Mouse (Mus musculus) midbrain, embryonic 12.5 days (tissue): Measurements from ENCODE around the gene Alcam. TPM values are rescaled to one million over a fixed set of nuclear protein-coding genes. Genes with fewer than 3 reads are reported as not detected.
A peak's percentile ranks its signal among the peaks of the same experiment; 100 is the strongest.

ENCODE experiments used
- ATAC-seq: fragments of 200-750 bp; cut with Nextera tagmentation; 2 replicates; pipeline ENCODE4 v1.8.0; 2017; ENCODE audit warnings: low read depth, moderate TSS enrichment, moderate library complexity; ENCODE audit not compliant: low FRiP score
- H3K27ac ChIP-seq: fragments of 300-500 bp; sonication (generic); replicated peaks from 2 replicates; pipeline ENCODE4 v1.5.1; 2016; ENCODE audit warnings: mild to moderate bottlenecking
- H3K27me3 ChIP-seq: fragments of 300-500 bp; sonication (generic); 2 replicates; pipeline ENCODE4 v1.6.1; 2016; ENCODE audit warnings: mild to moderate bottlenecking
- H3K36me3 ChIP-seq: fragments of 300-500 bp; sonication (generic); 2 replicates; pipeline ENCODE4 v1.6.1; 2016
- H3K4me1 ChIP-seq: fragments of 300-500 bp; sonication (generic); 2 replicates; pipeline ENCODE4 v1.6.1; 2016
- H3K4me2 ChIP-seq: fragments of 300-500 bp; sonication (generic); replicated peaks from 2 replicates; pipeline ENCODE4 v1.6.1; 2016; ENCODE audit warnings: mild to moderate bottlenecking, moderate library complexity
- H3K4me3 ChIP-seq: fragments of 300-500 bp; sonication (generic); 2 replicates; pipeline ENCODE4 v1.5.1; 2016; ENCODE audit warnings: mild to moderate bottlenecking
- H3K9ac ChIP-seq: fragments of 300-500 bp; sonication (generic); replicated peaks from 2 replicates; pipeline ENCODE4 v1.6.1; 2016; ENCODE audit warnings: mild to moderate bottlenecking, moderate library complexity
- H3K9me3 ChIP-seq: fragments of 300-500 bp; sonication (generic); 2 replicates; pipeline ENCODE4 v1.6.1; 2016; ENCODE audit warnings: mild to moderate bottlenecking
- WGBS: fragments of 180-500 bp; shearing (Covaris S2); methylation state at CpG from one replicate; pipeline ENCODE4 v1.1.7; 2016; 5-methylcytosine and 5-hydroxymethylcytosine counted together
- polyA plus RNA-seq: library from polyadenylated mRNA; unstranded; fragments of >200 nt; fragmentation: Nextera tagmentation; extraction: Ambion mirVana; gene quantifications from 2 replicates; pipeline ENCODE4 v1.2.1, GENCODE M21; 2016

Alcam gene
- 22.5 and 37.7 TPM in 2 replicates for polyA plus RNA-seq

DNA sequence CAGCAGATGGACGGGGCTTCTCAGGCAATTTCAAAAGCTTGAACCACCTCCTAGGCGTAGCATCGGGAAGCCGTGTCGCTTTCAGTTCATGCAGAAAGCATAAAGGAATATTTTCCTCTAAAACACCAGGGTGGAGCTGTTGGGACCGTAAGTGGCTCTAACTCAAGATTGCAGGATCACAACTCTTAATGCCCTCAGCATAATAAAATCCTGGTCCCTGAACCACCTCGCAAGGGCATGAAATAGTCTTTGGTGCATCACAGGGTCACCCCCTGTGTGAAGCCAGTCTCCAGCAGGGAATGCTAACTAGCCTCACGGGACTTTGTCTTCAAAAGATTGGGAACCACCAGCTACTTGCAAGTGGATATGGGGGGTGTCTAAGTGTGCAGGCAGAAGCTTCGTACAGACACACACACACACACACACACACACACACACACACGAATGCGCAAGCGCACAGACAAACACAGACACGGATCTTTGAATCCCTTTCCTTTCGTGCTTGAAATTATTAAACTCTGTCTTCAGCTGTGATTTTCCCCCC lies at the start of gene Alcam:
Gene Alcam (minus strand): TSS at position 104 of the 544 bp plus-strand sequence.
- Histone ChIP-seq H3K9me3 (no peaks in the 10 kb centered on the region), H3K4me1 (peaks cover 34% of the 10 kb centered on the region), H3K27me3 (peaks cover 25% of the 10 kb centered on the region), H3K4me3 (peak within 1 kb of the TSS; percentile 53), H3K27ac (peak within 1 kb of the TSS; percentile 60), H3K4me2 (peak within 1 kb of the TSS; percentile 73), H3K36me3 (no peaks in the 10 kb centered on the region), H3K9ac (peak within 1 kb of the TSS; percentile 51)
- no peak for ATAC-seq
- WGBS, result under 1% methylated on average over 14 of the region's 14 CpGs

DNA sequence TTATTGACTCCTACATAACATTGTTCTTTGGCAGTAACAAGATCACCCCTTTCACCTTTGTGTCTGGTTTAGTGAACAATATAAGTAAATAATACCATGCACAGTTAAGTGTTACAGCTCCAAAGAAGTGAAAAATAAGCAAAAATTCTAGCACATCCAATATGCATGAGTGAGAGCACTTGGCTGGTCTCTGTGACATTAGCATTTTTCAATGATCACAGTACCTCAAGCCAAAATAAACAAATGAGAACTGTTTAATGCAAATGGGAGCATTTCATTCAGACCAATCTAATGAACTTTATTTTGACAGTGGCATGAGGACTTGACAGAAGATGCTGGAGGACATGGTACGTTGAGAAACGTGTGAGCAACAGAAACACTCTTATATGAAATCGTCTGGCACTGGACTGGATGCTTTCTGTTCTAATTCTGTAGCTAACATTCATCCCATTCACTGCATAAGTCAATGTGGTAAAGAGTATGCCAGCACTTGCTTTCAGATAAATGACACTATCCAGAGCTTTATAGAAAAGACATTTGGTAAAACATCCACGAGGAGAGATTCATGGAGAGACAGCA lies 45.0 kb upstream of the Alcam start:
- Histone ChIP-seq H3K36me3 (no peaks in the 10 kb centered on the region), H3K27me3 (no peaks in the 10 kb centered on the region), H3K27ac (no peak overlapping the region), H3K4me2 (no peak overlapping the region), H3K9ac (no peak overlapping the region), H3K4me1 (no peaks in the 10 kb centered on the region), H3K9me3 (no peaks in the 10 kb centered on the region), H3K4me3 (no peak overlapping the region)
- no peak for ATAC-seq
- 86% methylated on average over 4 of the region's 4 CpGs for WGBS

DNA sequence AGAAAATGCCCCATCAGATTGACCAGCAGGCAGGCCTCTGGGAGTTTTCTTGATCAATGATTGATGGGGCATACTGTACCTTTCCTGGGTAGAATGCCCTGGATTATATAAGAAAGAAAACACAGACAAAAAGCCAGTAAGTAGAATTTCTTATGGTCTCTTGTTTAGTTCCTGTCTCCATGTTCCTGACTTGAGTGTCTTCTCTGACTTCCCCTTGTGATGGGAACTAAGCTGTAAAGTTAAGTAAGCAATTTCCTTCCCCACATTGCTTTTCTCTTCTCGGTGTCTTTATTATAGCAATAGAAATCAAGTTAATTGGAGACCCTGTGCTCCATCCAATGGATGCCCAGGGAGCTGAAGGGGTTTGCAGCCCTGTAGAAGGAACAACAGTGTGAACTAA lies 36.7 kb upstream of the Alcam start:
- Histone ChIP-seq H3K27me3 (no peaks in the 10 kb centered on the region), H3K4me2 (no peak overlapping the region), H3K4me3 (no peak overlapping the region), H3K9me3 (no peaks in the 10 kb centered on the region), H3K4me1 (no peaks in the 10 kb centered on the region), H3K36me3 (no peaks in the 10 kb centered on the region), H3K9ac (no peak overlapping the region), H3K27ac (no peak overlapping the region)
- WGBS, result 85% methylated on average over 1 of the region's 1 CpGs
- no peak for ATAC-seq

DNA sequence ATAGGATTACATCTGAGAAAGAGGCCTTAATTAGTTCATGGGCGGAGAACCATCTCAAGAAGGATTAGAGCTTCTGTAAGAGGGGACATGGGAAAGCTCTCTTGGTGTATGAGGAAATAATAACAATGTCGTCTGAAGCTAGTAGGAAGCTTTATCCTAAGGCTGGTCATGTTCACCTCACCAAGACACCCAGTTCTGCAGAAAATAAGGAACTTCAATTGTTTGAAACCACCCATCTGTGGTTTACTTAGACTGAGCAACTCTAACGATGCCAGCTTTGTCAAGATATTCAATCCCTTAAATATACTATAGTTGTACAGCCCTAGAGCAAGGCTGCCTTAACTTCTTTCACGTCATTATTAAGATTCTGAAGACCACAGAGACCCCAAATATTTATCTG lies 20.4 kb upstream of the Alcam start:
- no peak for ATAC-seq
- Histone ChIP-seq H3K9me3 (no peaks in the 10 kb centered on the region), H3K4me2 (no peak overlapping the region), H3K9ac (no peak overlapping the region), H3K4me1 (no peaks in the 10 kb centered on the region), H3K36me3 (no peaks in the 10 kb centered on the region), H3K27me3 (no peaks in the 10 kb centered on the region), H3K4me3 (no peak overlapping the region), H3K27ac (no peak overlapping the region)
- 75% methylated on average over 4 of the region's 4 CpGs for WGBS

DNA sequence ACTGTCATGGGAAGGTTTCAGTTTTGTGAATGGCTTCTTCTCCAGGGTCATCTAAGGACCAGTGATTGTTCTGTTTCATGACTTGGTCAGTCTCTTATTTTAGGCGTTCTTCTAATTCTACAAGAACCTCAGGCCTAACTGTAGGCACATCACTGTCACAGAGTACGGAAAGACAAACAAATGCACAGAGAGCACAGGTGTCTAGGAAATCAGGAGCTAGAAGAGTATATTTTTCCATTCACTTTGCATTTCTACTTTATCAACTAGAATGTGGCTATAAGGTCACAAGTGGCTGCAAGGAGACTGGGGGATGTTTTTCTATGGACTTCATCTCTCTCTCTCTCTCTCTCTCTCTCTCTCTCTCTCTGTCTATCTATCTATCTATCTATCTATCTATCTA lies 19.2 kb upstream of the Alcam start:
- ATAC-seq, result no peak
- Histone ChIP-seq H3K27ac (no peak overlapping the region), H3K27me3 (no peaks in the 10 kb centered on the region), H3K36me3 (no peaks in the 10 kb centered on the region), H3K9ac (no peak overlapping the region), H3K9me3 (no peaks in the 10 kb centered on the region), H3K4me1 (no peaks in the 10 kb centered on the region), H3K4me3 (no peak overlapping the region), H3K4me2 (no peak overlapping the region)
- WGBS, result 90% methylated on average over 2 of the region's 2 CpGs

DNA sequence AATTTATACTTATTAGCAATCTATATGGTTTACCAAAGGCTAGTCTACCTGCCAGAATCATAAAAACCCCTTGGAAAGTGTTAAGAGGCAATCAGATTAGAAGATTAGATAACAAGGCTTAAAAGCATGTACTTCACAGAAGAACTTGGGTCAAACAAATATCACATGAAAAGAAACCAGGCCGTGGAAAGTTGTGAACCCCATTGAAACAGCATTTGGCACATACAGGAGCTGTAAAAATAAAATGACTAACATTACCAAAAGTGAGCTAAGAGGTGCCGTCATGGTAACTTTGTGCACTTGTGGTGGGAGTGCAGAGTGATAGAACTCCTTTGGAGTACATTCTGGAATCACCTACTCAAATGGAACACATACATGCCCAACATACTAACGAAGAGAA lies 18.8 kb upstream of the Alcam start:
- no peak overlapping the region for H3K9ac ChIP-seq
- no peaks in the 10 kb centered on the region for H3K9me3 ChIP-seq
- no peak overlapping the region for H3K4me3 ChIP-seq
- no peaks in the 10 kb centered on the region for H3K27me3 ChIP-seq
- no peaks in the 10 kb centered on the region for H3K4me1 ChIP-seq
- H3K4me2 ChIP-seq, result no peak overlapping the region
- no peak for ATAC-seq
- no peak overlapping the region for H3K27ac ChIP-seq
- no peaks in the 10 kb centered on the region for H3K36me3 ChIP-seq
- WGBS, result 90% methylated on average over 3 of the region's 3 CpGs

DNA sequence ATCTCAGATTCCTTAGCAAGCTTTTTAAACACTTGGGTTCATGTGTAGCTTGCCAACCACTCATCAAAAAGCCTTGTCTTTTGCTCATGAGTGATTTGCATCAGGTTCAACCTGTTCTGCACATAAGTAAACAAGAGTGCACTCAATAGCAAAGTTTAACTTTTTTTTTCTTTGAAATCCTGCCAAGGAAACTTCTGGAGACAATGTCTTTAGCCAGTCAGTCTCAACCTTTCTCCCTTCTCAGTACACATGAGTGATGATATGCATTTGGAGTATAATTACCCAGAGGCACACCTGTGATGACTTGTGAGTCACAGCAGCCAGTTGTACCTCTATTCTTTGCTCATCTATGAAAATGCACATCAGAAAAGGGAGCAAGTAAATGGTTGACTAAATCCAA lies 18.2 kb upstream of the Alcam start:
- no peak overlapping the region for H3K27ac ChIP-seq
- no peak overlapping the region for H3K9ac ChIP-seq
- no peaks in the 10 kb centered on the region for H3K9me3 ChIP-seq
- H3K36me3 ChIP-seq, result no peaks in the 10 kb centered on the region
- H3K27me3 ChIP-seq, result no peaks in the 10 kb centered on the region
- no peak for ATAC-seq
- no peak overlapping the region for H3K4me2 ChIP-seq
- no peak overlapping the region for H3K4me3 ChIP-seq
- no peaks in the 10 kb centered on the region for H3K4me1 ChIP-seq

DNA sequence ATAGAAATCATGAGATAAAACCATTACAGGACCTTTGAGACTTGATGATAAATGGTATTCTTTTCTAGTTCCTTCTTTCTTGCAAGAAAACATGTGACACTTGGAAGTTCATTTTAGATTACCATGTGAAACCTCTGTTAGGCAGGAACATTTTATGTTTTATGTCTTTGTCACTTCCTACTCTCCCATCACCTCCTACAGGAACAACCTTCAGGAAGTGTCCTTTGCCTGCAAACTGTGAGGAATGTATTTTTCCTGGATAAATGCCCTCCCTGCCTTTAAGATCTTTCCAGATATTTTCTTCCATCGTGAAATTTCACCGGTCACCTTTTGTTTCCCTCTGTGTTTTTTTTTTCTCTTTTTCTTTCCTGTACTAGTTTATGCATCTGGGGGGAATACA lies 17.0 kb upstream of the Alcam start:
- Histone ChIP-seq H3K36me3 (no peaks in the 10 kb centered on the region), H3K9ac (no peak overlapping the region), H3K27ac (no peak overlapping the region), H3K4me1 (no peaks in the 10 kb centered on the region), H3K27me3 (no peaks in the 10 kb centered on the region), H3K4me3 (no peak overlapping the region), H3K4me2 (no peak overlapping the region), H3K9me3 (no peaks in the 10 kb centered on the region)
- ATAC-seq, result no peak
- WGBS, result 95% methylated on average over 2 of the region's 2 CpGs

DNA sequence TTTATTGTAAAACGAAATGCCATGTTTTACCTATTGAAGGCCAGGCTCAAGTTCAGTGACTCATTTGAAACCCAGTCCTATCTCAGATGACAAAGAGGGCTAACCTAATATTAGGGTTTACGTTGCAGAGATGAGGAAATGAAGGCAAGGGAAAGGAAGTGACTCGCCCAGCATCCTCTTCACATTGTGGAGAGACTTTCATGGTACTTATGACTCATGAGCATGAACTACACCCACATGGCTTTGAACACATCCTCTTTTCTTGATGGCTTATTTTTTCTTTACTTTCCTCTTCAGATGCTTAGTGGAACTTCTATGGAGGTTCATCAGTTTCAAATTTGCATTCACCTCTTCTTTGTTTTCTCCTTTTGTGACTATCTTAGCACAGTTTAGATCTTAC lies 16.4 kb upstream of the Alcam start:
- Histone ChIP-seq H3K9me3 (no peaks in the 10 kb centered on the region), H3K27ac (no peak overlapping the region), H3K36me3 (no peaks in the 10 kb centered on the region), H3K4me1 (no peaks in the 10 kb centered on the region), H3K9ac (no peak overlapping the region), H3K4me3 (no peak overlapping the region), H3K4me2 (no peak overlapping the region), H3K27me3 (no peaks in the 10 kb centered on the region)
- WGBS, result 89% methylated on average over 3 of the region's 3 CpGs
- ATAC-seq, result no peak

DNA sequence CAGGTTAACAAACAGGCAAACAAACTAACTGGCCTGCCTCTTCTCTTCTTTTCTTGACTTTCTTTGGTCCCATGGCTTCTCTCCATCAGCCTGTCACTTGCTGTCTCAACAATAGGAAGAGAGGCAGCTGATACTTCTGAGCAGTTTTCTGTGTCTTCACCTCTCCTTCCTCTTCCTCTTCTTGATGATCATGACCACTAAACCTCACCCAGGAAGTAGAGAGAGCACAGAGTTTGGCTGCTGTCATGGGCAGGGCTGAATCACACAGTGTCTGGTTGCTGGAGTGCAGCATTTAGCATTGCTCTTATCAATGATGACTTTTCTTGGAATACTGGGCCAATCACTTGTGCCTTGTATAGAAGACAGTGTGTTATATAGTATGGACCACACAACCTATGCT lies 14.6 kb upstream of the Alcam start:
- Histone ChIP-seq H3K27me3 (no peaks in the 10 kb centered on the region), H3K4me1 (no peaks in the 10 kb centered on the region), H3K4me3 (no peak overlapping the region), H3K36me3 (no peaks in the 10 kb centered on the region), H3K9me3 (no peaks in the 10 kb centered on the region), H3K4me2 (no peak overlapping the region), H3K27ac (no peak overlapping the region), H3K9ac (no peak overlapping the region)
- no peak for ATAC-seq

DNA sequence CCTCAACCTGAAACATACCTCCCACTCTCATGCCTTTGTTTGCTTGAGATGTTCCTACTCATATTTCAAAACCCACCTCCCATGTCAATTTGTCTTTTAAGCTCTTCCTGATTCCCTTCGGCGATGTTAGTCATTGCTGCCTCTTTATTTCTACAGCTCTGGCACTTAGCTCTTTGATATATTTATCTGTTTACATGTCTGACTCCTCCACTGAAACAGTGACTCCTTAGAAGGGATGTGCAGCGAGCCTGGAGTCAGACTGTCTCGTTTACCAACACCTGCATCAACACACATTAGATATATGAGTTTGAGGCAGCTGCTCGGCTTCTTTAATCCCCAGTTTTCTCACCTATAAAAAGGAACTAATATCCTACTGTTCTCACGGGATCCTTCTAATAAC lies 12.9 kb upstream of the Alcam start:
- 84% methylated on average over 6 of the region's 6 CpGs for WGBS
- H3K4me2 ChIP-seq, result no peak overlapping the region
- no peaks in the 10 kb centered on the region for H3K9me3 ChIP-seq
- no peaks in the 10 kb centered on the region for H3K36me3 ChIP-seq
- H3K27me3 ChIP-seq, result no peaks in the 10 kb centered on the region
- H3K27ac ChIP-seq, result no peak overlapping the region
- ATAC-seq, result no peak
- no peaks in the 10 kb centered on the region for H3K4me1 ChIP-seq
- no peak overlapping the region for H3K9ac ChIP-seq
- H3K4me3 ChIP-seq, result no peak overlapping the region

DNA sequence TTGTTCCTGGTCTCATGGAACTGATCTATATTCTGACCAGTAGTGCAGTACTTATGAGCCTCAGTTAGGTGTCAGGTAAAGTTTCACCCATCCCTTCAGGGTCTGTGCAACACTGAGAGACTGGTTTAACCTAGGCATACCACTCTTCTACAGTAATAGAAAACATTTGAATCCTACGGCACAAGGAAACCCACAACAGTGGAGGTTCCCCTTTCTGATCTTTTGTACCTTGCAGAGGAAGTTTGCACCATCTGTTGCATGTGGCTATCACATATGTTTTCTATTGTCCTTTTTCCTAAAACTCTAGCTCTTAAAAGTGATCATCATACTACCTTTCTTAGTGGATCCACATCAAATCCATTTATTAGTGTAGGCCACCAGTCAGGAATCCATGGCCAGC lies 10.7 kb upstream of the Alcam start:
- H3K27ac ChIP-seq, result no peak overlapping the region
- no peak overlapping the region for H3K4me3 ChIP-seq
- H3K27me3 ChIP-seq, result no peaks in the 10 kb centered on the region
- ATAC-seq, result no peak
- no peaks in the 10 kb centered on the region for H3K36me3 ChIP-seq
- H3K4me1 ChIP-seq, result no peaks in the 10 kb centered on the region
- H3K9me3 ChIP-seq, result no peaks in the 10 kb centered on the region
- H3K9ac ChIP-seq, result no peak overlapping the region
- H3K4me2 ChIP-seq, result no peak overlapping the region
- WGBS, result 77% methylated on average over 1 of the region's 1 CpGs
